Mouse (Mus musculus) CH12.LX (cell line): ENCODE results near the gene Foxn1. TPM values are rescaled to one million over a fixed set of nuclear protein-coding genes. Genes with fewer than 3 reads are reported as not detected.

Source experiments
- DNase-seq: peaks from one replicate; pipeline ENCODE4 v3.0.0-alpha.2; 2013; ENCODE audit errors: extremely low read depth
- H3K27ac ChIP-seq: 2 replicates; pipeline ENCODE4 v1.5.1; 2012; ENCODE audit warnings: low read depth, mild to moderate bottlenecking, control low read depth, moderate library complexity; ENCODE audit not compliant: insufficient read depth
- H3K27me3 ChIP-seq: replicated peaks from 2 replicates; pipeline ENCODE3; 2012; ENCODE audit warnings: inconsistent platforms
- H3K36me3 ChIP-seq, 2 experiments: replicated peaks in 1 of 2; 2 replicates each; pipeline versions ENCODE3 to v1.6.1; 2012; ENCODE audit warnings: inconsistent platforms in 1 of 2, low read length in 1 of 2, mild to moderate bottlenecking in 1 of 2, mixed read lengths in 1 of 2, moderate library complexity in 1 of 2; ENCODE audit not compliant: control insufficient read depth in 1 of 2, insufficient read depth in 1 of 2
- H3K4me1 ChIP-seq, 2 experiments: 2 replicates each; pipeline ENCODE4 v1.6.1; 2012; ENCODE audit warnings: inconsistent platforms in 1 of 2, moderate library complexity in 1 of 2; ENCODE audit not compliant: insufficient read depth in 2 of 2, control insufficient read depth in 1 of 2
- H3K4me2 ChIP-seq: 2 replicates; pipeline ENCODE4 v1.6.1; 2012; ENCODE audit warnings: low read depth, mild to moderate bottlenecking, control low read depth; ENCODE audit not compliant: poor library complexity, insufficient read depth, severe bottlenecking
- H3K4me3 ChIP-seq, 3 experiments: fragments of 150-350 bp in 1 of 3; sonication (generic) in 1 of 3; replicated peaks in 1 of 3; 2 replicates each; pipeline versions ENCODE3 to v1.5.1; 2011 to 2012; ENCODE audit warnings: low read depth in 2 of 3, low read length in 2 of 3, mild to moderate bottlenecking in 2 of 3, moderate library complexity in 2 of 3, control low read depth in 1 of 3, improper control_type of control experiment in 1 of 3, inconsistent platforms in 1 of 3, mixed read lengths in 1 of 3; ENCODE audit not compliant: poor library complexity in 1 of 3
- H3K79me2 ChIP-seq: replicated peaks from 2 replicates; pipeline ENCODE4 v1.6.1; 2012; ENCODE audit warnings: mild to moderate bottlenecking, moderate library complexity; ENCODE audit not compliant: control insufficient read depth, poor library complexity, insufficient read depth, severe bottlenecking; ENCODE audit errors: extremely low read depth
- H3K9ac ChIP-seq: 2 replicates; pipeline ENCODE4 v1.6.1; 2012; ENCODE audit warnings: low read depth, mild to moderate bottlenecking, control low read depth, moderate library complexity; ENCODE audit not compliant: insufficient read depth
- H3K9me3 ChIP-seq: replicated peaks from 2 replicates; pipeline ENCODE3; 2012; ENCODE audit warnings: low read length, inconsistent platforms, mixed read lengths
- BHLHE40 ChIP-seq: IDR thresholded peaks from 2 replicates; pipeline ENCODE4 v1.6.1; 2011; ENCODE audit warnings: mild to moderate bottlenecking, low read depth, low read length, improper control_type of control experiment
- CHD1 ChIP-seq: IDR thresholded peaks from 2 replicates; pipeline ENCODE4 v1.6.1; 2012; ENCODE audit warnings: low read depth, low read length, improper control_type of control experiment, inconsistent platforms
- CTCF ChIP-seq, 2 experiments: IDR thresholded peaks in 1 of 2; conservative IDR thresholded peaks in 1 of 2; 2 replicates each; pipeline ENCODE4 v1.5.1; 2011 to 2012; ENCODE audit warnings: low read depth in 2 of 2, low read length in 2 of 2, improper control_type of control experiment in 1 of 2, inconsistent platforms in 1 of 2, mild to moderate bottlenecking in 1 of 2, moderate library complexity in 1 of 2
- ELF1 ChIP-seq: IDR thresholded peaks from 2 replicates; pipeline ENCODE4 v1.6.1; 2014; ENCODE audit warnings: low read depth, mild to moderate bottlenecking, inconsistent platforms, low read length, improper control_type of control experiment
- HCFC1 ChIP-seq: IDR thresholded peaks from 2 replicates; pipeline ENCODE4 v1.6.1; 2012; ENCODE audit warnings: low read depth, mild to moderate bottlenecking, inconsistent platforms, low read length, improper control_type of control experiment
- IRF4 ChIP-seq: IDR thresholded peaks from 2 replicates; pipeline ENCODE4 v1.6.1; 2014; ENCODE audit warnings: low read depth, mild to moderate bottlenecking, inconsistent platforms, low read length, improper control_type of control experiment
- KAT2A ChIP-seq: IDR thresholded peaks from 2 replicates; pipeline ENCODE4 v1.6.1; 2012; ENCODE audit warnings: low read length, improper control_type of control experiment, inconsistent platforms; ENCODE audit not compliant: insufficient replicate concordance
- MAFK ChIP-seq: IDR thresholded peaks from 2 replicates; pipeline ENCODE4 v1.6.1; 2011; ENCODE audit warnings: low read length, improper control_type of control experiment; ENCODE audit not compliant: insufficient replicate concordance
- MEF2A ChIP-seq: IDR thresholded peaks from 2 replicates; pipeline ENCODE4 v1.6.1; 2014; ENCODE audit warnings: low read depth, mild to moderate bottlenecking, inconsistent platforms, low read length, improper control_type of control experiment, borderline replicate concordance
- NELFE ChIP-seq: IDR thresholded peaks from 2 replicates; pipeline ENCODE4 v1.6.1; 2011; ENCODE audit warnings: low read depth, low read length, improper control_type of control experiment
- NRF1 ChIP-seq: IDR thresholded peaks from 2 replicates; pipeline ENCODE4 v1.6.1; 2014; ENCODE audit warnings: low read depth, mild to moderate bottlenecking, inconsistent platforms, low read length, improper control_type of control experiment, moderate library complexity
- RAD21 ChIP-seq: IDR thresholded peaks from 2 replicates; pipeline ENCODE4 v1.6.1; 2011; ENCODE audit warnings: low read depth, mild to moderate bottlenecking, low read length, improper control_type of control experiment, moderate library complexity
- RCOR1 ChIP-seq: conservative IDR thresholded peaks from 2 replicates; pipeline ENCODE4 v1.6.1; 2012; ENCODE audit warnings: low read depth, mild to moderate bottlenecking, inconsistent platforms, low read length, improper control_type of control experiment
- SIN3A ChIP-seq: IDR thresholded peaks from 2 replicates; pipeline ENCODE4 v1.6.1; 2012; ENCODE audit warnings: low read length, improper control_type of control experiment, inconsistent platforms
- SMC3 ChIP-seq: IDR thresholded peaks from 2 replicates; pipeline ENCODE4 v1.6.1; 2011; ENCODE audit warnings: low read depth, low read length, improper control_type of control experiment
- TBP ChIP-seq: conservative IDR thresholded peaks from 2 replicates; pipeline ENCODE4 v1.6.1; 2011; ENCODE audit warnings: low read depth, low read length, improper control_type of control experiment
- UBTF ChIP-seq: IDR thresholded peaks from 2 replicates; pipeline ENCODE4 v1.6.1; 2012; ENCODE audit warnings: low read depth, mild to moderate bottlenecking, inconsistent platforms, low read length, improper control_type of control experiment, moderate library complexity
- dilution Hi-C: fragments of 300-500 bp; cut with MboI; formaldehyde crosslinking; loops from 2 replicates; pipeline ENCODE4 v1.14.3; 2020; ENCODE audit warnings: low sequenced_read_pairs; ENCODE audit not compliant: extremely low pct_unique_long_range_greater_than_20kb, extremely low pct_ligation_motif_present
- in situ Hi-C: fragments of 300-500 bp; cut with MboI; formaldehyde crosslinking; loops from 3 replicates; pipeline ENCODE4 v1.14.3; 2019; ENCODE audit warnings: low sequenced_read_pairs, low pct_ligation_motif_present, low pct_unique_long_range_greater_than_20kb, mixed read lengths
- polyA plus RNA-seq: library from polyadenylated mRNA; unstranded; fragments of >175 nt; gene quantifications from 2 replicates; pipeline ENCODE4 v1.2.1, GENCODE M21; 2012; ENCODE audit warnings: low read depth; ENCODE audit not compliant: insufficient read length
- total RNA-seq, 2 experiments: library from RNA; depleted of rRNA; stranded (reverse); fragments of 300-350 nt in 1 of 2; fragments of >200 nt in 1 of 2; gene quantifications; 2 replicates each; pipeline ENCODE4 v1.2.3; 2012 to 2014

Foxn1 gene
- total and polyA plus RNA-seq, 3 experiments = not detected

- TF ChIP-seq IRF4 = peak; percentile 18; the same call in 1 of the 2 replicates
Observed at GRCm38 (mm10) chr11:78358330-78359007, 27.9 kb downstream of the Foxn1 start (continued).

GRCm38 (mm10) chr11:78355471-78356238, 30.7 kb downstream of the Foxn1 start:
- in situ Hi-C loops (no loop called here), dilution Hi-C loops (no loop called here)
- Histone ChIP-seq H3K27ac (no peak overlapping the region), H3K9me3 (no peaks in the 10 kb centered on the region), H3K4me1 (peaks cover 6 to 43% of the 10 kb centered on the region in 2 experiments), H3K27me3 (no peaks in the 10 kb centered on the region), H3K4me3 (no peak overlapping the region), H3K36me3 (no peaks in the 10 kb centered on the region), H3K4me2 (no peak overlapping the region), H3K9ac (no peak overlapping the region), H3K79me2 (no peaks in the 10 kb centered on the region)
- DNase-seq = peak; percentile 78
- TF ChIP-seq SMC3 (peak; percentile 70), ELF1 (no peak), MAFK (no peak), NRF1 (no peak), BHLHE40 (0 out of 2 replicates have a peak, but pooled peaks have one; percentile 8), TBP (no peak), HCFC1 (peak; percentile 12; the same call in 1 of the 2 replicates), NELFE (peak; percentile 20; the same call in 1 of the 2 replicates), SIN3A (peak; percentile 35; the same call in 1 of the 2 replicates), RAD21 (peak; percentile 83), CHD1 (no peak), UBTF (no peak), MEF2A (no peak), KAT2A (no peak), CTCF (conservative IDR thresholded peaks at IDR 0.05 in 1 of 2, IDR thresholded peaks at IDR 0.05 in 1 of 2; ENCODE audit: low read depth in 2 of 2, low read length in 2 of 2) (peak; percentile 80 to 95), RCOR1 (0 out of 2 replicates have a peak, but pooled peaks have one; percentile 9)
